Mouse (Mus musculus) myocyte (in vitro differentiated cells): ENCODE measurements around the gene Zfp46.

Experiments
- CEBPB ChIP-seq: IDR thresholded peaks from 2 replicates; pipeline ENCODE4 v1.6.1; 2011; ENCODE audit warnings: mild to moderate bottlenecking, moderate library complexity; ENCODE audit not compliant: poor library complexity, insufficient read depth, severe bottlenecking
- E2F4 ChIP-seq: IDR thresholded peaks from one replicate; pipeline ENCODE4 v1.6.1; 2011; ENCODE audit warnings: mild to moderate bottlenecking, control low read depth, moderate library complexity; ENCODE audit not compliant: insufficient read depth
- MAX ChIP-seq: IDR thresholded peaks from one replicate; pipeline ENCODE4 v1.6.1; 2011; ENCODE audit warnings: low read depth, mild to moderate bottlenecking, control low read depth
- MYOD1 ChIP-seq, 3 experiments: IDR thresholded peaks; one replicate each; pipeline ENCODE4 v1.6.1; 2011; ENCODE audit warnings: control low read depth in 2 of 3, low read depth in 2 of 3, mild to moderate bottlenecking in 2 of 3, moderate library complexity in 1 of 3; ENCODE audit not compliant: insufficient read length in 2 of 3, control insufficient read depth in 1 of 3
- MYOG ChIP-seq, 3 experiments: IDR thresholded peaks; one replicate each; pipeline ENCODE4 v1.6.1; 2011; ENCODE audit warnings: control low read depth in 2 of 3, low read depth in 2 of 3, mild to moderate bottlenecking in 2 of 3; ENCODE audit not compliant: insufficient read length in 2 of 3, control insufficient read depth in 1 of 3, insufficient read depth in 1 of 3
- POLR2A ChIP-seq: IDR thresholded peaks from one replicate; pipeline ENCODE4 v1.6.1; 2011; ENCODE audit warnings: low read depth, mild to moderate bottlenecking, control low read depth, moderate library complexity; ENCODE audit not compliant: insufficient read length
- POLR2AphosphoS2 ChIP-seq: IDR thresholded peaks from one replicate; pipeline ENCODE4 v1.6.1; 2011; ENCODE audit warnings: low read depth, control low read depth; ENCODE audit not compliant: insufficient read length
- REST ChIP-seq: IDR thresholded peaks from one replicate; pipeline ENCODE4 v1.6.1; 2011; ENCODE audit warnings: mild to moderate bottlenecking, control low read depth, moderate library complexity; ENCODE audit not compliant: insufficient read depth, insufficient read length
- SRF ChIP-seq: IDR thresholded peaks from one replicate; pipeline ENCODE4 v1.6.1; 2011; ENCODE audit warnings: low read depth; ENCODE audit not compliant: control insufficient read depth, insufficient read length
- TCF12 ChIP-seq: IDR thresholded peaks from one replicate; pipeline ENCODE4 v1.6.1; 2011; ENCODE audit warnings: mild to moderate bottlenecking, control low read depth; ENCODE audit not compliant: poor library complexity, insufficient read depth, severe bottlenecking
- TCF3 ChIP-seq: IDR thresholded peaks from one replicate; pipeline ENCODE4 v1.6.1; 2011; ENCODE audit warnings: low read depth, control low read depth; ENCODE audit not compliant: insufficient read length
- USF1 ChIP-seq: IDR thresholded peaks from one replicate; pipeline ENCODE4 v1.6.1; 2011; ENCODE audit warnings: low read depth, mild to moderate bottlenecking, control low read depth, moderate library complexity

- TF ChIP-seq POLR2A (no peak), E2F4 (no peak), USF1 (no peak), CEBPB (no peak), REST (no peak), MAX (no peak), MYOD1 (IDR thresholded peaks at IDR 0.05; ENCODE audit: control insufficient read depth in 1 of 3, insufficient read length in 2 of 3, low read depth in 2 of 3) (no peak), TCF12 (no peak), TCF3 (no peak), SRF (no peak), MYOG (IDR thresholded peaks at IDR 0.05; ENCODE audit: control insufficient read depth in 1 of 3, insufficient read depth in 1 of 3, insufficient read length in 2 of 3, low read depth in 2 of 3) (no peak), POLR2AphosphoS2 (no peak)
Observed at GRCm38 (mm10) chr4:136282621-136283480, 1.6 kb upstream of the Zfp46 start.
